Mouse (Mus musculus): ENCODE measurements around the gene Olfr802. TPM values are rescaled to one million over a fixed set of nuclear protein-coding genes. Genes with fewer than 3 reads are reported as not detected.

The Olfr802 gene
- not detected for total RNA-seq (2023)

DNA sequence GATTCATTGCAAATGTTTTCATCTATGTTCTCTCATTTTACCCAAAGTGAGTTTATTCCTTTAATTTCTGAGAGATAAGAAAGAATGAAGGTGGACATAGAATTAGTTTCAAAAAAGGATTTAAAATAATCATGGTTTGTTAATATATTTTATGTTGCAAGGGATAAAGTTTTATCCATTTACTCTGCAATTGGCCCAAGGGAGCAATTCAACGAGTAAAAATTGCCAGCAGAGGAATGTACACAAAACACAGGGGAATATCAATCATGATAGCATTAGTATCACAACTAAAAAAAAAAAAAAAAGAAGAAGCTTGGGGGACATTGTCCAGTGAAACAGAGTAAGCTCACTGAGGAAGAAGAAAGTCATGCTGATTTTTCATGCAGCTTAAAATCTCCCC, at the start of gene Olfr802:
Olfr802 (minus strand) TSS at position 101 of the 400 bp plus-strand sequence.

DNA sequence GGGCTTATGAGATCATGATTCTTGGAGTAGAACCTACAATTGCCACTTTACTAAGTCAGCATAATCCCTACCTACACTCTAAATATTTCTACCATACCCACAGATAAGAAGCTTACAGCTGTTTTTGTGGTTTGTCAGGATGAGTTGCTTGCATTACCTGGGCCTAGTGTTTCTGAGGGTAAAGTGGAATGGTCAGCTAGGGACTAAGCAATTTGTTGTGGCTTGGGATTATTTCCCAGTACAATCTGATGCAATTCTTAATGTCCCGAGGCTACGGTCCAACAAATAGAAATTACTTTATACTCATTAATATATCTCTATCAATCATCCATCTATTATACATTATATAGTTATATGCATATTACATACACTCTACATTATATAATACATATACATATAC, 41.3 kb upstream of the Olfr802 start, which contains the start of gene Olfr805:
Olfr805 (minus strand) TSS at position 101 of the 400 bp plus-strand sequence.

DNA sequence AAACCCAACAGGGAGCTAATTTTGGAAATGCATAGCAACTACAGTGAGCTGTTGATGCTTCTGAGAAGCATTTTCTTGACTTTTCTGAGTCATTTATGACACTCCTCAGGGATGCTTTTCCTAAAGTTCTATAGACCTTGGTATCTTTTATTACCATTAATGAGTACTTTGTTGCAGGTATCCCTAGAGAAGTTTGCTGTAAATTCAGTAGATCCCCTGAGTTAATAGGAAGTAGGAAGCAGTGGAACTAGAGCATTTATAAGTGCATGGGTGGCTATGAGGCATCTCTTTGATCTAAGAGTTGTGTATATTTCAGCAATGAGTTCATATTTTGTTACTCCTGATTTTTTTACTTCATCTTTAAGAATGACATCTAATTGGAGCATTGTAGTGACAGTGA, 14.9 kb upstream of the Olfr802 start, which contains the start of gene Olfr804:
Olfr804 (plus strand) TSS at position 301 of the 400 bp plus-strand sequence.

DNA sequence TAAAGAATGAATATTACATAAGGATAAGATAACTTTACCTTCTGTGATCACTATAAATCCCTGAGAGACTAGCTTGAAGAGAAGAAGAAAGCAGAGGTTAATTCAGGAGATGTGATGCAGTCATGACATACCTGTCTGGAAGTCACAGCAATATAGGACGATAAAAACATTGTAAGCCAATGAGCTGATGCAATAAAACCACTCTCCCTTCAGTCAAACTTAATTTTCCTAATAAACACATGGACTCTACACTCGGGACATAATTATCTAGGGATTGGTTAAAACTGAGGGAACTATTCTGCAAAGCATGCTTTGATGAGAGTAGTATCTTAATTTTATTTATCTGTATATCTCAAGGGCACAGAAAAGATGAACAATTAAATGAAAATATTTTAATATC, 6.2 kb upstream of the Olfr802 start, which contains the start of gene Olfr803:
Olfr803 (minus strand) TSS at position 101 of the 400 bp plus-strand sequence.

DNA sequence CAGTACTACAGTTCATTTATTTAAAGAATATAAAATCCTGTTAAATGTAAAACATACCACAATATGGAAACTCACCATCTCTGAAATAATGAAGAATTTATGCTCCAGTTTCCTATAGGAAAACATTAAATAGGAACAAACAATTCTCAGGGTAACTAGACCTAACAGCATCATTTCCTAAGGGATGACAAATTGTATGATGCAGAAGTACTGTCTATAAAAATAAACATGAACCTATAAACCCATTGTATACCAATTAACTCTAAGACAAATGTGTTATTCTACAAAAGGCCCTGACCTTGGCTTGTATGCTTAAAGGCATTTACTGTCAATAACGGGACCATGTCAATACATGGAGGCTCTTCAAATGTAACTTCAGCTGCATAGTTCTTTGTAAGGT, 14.2 kb downstream of the Olfr802 start, which contains the start of gene Olfr801:
Olfr801 (minus strand) TSS at position 101 of the 400 bp plus-strand sequence.

DNA sequence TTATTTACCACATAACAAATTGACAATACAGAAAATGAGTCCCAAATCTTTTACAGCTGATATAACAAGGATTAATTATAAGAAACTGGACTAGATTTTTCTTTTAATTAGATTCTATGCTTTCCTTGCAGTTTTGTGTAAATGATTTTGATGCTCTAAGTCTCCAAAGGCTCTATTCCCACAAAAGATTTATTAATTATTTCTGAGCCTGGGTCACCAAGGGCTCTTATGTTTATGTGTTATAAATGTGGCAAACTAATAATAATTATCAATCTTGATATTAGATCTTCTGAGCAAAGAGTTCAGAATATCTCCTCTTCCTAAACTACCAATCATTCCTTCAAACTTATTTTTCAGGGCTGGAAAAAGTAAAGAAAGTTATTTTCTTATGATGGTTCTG, 30.6 kb downstream of the Olfr802 start, which contains the start of gene Olfr800:
Olfr800 (plus strand) TSS at position 301 of the 400 bp plus-strand sequence.

DNA sequence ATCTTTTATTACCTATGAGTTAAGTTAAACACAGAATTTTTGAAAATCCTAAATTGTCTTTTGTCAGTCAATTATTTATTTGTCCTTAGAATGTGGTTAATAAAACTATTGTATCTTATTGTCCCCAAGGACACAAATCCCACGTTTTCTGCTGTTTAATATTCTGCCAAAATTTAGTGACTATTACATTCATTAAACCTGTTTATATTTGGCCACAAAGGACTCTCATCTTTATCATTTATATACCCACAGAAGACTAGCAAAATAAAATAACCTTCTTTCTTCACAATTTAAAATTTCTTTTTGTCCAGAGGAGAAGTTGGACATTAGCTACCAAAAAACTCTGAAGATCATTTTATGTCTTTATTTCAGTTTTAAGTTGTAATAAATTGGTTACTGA, 50.8 kb downstream of the Olfr802 start, which contains the start of gene Olfr799:
Olfr799 (plus strand) TSS at position 301 of the 400 bp plus-strand sequence.

DNA sequence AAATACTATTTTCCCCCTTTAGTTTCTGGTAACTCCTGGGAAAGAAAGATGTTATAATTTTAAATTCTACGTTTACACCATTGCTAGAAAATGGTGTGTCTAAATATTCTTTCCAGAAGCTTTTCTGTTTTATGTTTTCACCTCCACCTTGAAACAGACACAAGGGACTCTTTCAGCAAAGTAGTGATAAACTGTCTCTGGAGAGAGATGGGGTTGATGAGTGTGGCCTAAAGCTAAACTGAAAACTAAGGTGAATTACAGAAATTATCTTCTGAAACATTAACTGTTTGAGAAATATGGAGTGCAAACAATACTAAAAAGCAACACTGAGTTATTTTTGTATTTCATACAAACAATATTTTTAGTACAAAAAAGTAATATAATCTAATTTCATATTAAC, 60.1 kb downstream of the Olfr802 start, which contains the start of gene Olfr798:
Olfr798 (minus strand) TSS at position 101 of the 400 bp plus-strand sequence.

Other genes with a start within 250 kb of the Olfr802 start
- gene Olfr787, start 226.3 kb downstream of the Olfr802 start, total RNA-seq (2023) = not detected
- gene Olfr788, start 217.2 kb downstream of the Olfr802 start, total RNA-seq (2023) = not detected
- not detected for gene Olfr789, start 203.4 kb downstream of the Olfr802 start, total RNA-seq (2023)
- not detected for gene Olfr790, start 189.7 kb downstream of the Olfr802 start, total RNA-seq (2023)
- not detected for gene Olfr791, start 166.4 kb downstream of the Olfr802 start, total RNA-seq (2023)
- not detected for gene Olfr792, start 149.0 kb downstream of the Olfr802 start, total RNA-seq (2023)
- not detected for gene Olfr794, start 120.5 kb downstream of the Olfr802 start, total RNA-seq (2023)
- gene Olfr796, start 75.6 kb downstream of the Olfr802 start, total RNA-seq (2023) = not detected
- not detected for gene Olfr798, start 60.2 kb downstream of the Olfr802 start, total RNA-seq (2023)
- not detected for gene Olfr799, start 50.7 kb downstream of the Olfr802 start, total RNA-seq (2023)
- gene Olfr800, start 30.5 kb downstream of the Olfr802 start, total RNA-seq (2023) = not detected
- not detected for gene Olfr801, start 14.3 kb downstream of the Olfr802 start, total RNA-seq (2023)
- not detected for gene Olfr803, start 6.1 kb upstream of the Olfr802 start, total RNA-seq (2023)
- gene Olfr804, start 15.0 kb upstream of the Olfr802 start, total RNA-seq (2023) = not detected
- gene Olfr805, start 41.2 kb upstream of the Olfr802 start, total RNA-seq (2023) = not detected
- gene Olfr806, start 53.8 kb upstream of the Olfr802 start, total RNA-seq (2023) = not detected
- not detected for gene Olfr807, start 69.6 kb upstream of the Olfr802 start, total RNA-seq (2023)
- gene Olfr808, start 77.3 kb upstream of the Olfr802 start, total RNA-seq (2023) = not detected
- not detected for gene Olfr809, start 86.5 kb upstream of the Olfr802 start, total RNA-seq (2023)
- gene Olfr810, start 106.7 kb upstream of the Olfr802 start, total RNA-seq (2023) = not detected
- gene Olfr811, start 116.2 kb upstream of the Olfr802 start, total RNA-seq (2023) = not detected
- gene Olfr812, start 157.9 kb upstream of the Olfr802 start, total RNA-seq (2023) = not detected
- gene Olfr813, start 167.2 kb upstream of the Olfr802 start, total RNA-seq (2023) = not detected
- gene Olfr814, start 191.7 kb upstream of the Olfr802 start, total RNA-seq (2023) = not detected
- not detected for gene Olfr815, start 217.7 kb upstream of the Olfr802 start, total RNA-seq (2023)
- not detected for gene Olfr816, start 227.4 kb upstream of the Olfr802 start, total RNA-seq (2023)

All from T-cell, adult 66 days (primary cell).